Mouse (Mus musculus) testis, adult 2 months (tissue): ENCODE measurements around the gene Atp6v0e.

Source experiments
- CTCF ChIP-seq: fragments of 200-500 bp; IDR thresholded peaks from 2 replicates; pipeline ENCODE4 v1.5.1; 2012; ENCODE audit warnings: low read depth, mild to moderate bottlenecking, inconsistent platforms, low read length, moderate library complexity; ENCODE audit not compliant: control insufficient read depth, insufficient read depth, insufficient replicate concordance
- POLR2A ChIP-seq: fragments of 200-500 bp; IDR thresholded peaks from 2 replicates; pipeline ENCODE4 v1.6.1; 2012; ENCODE audit warnings: low read depth, mild to moderate bottlenecking, inconsistent platforms, low read length, moderate library complexity; ENCODE audit not compliant: control insufficient read depth

- TF ChIP-seq POLR2A = no peak
- TF ChIP-seq CTCF = no peak
These were observed 37.5 kb upstream of the Atp6v0e start for GRCm38 (mm10) chr17:26625521-26626010.
